Mouse (Mus musculus) MEL (cell line): ENCODE data around the gene Rnf34.

Source experiments
- BHLHE40 ChIP-seq: IDR thresholded peaks from 2 replicates; pipeline ENCODE4 v1.6.1; 2012; ENCODE audit warnings: low read depth, mild to moderate bottlenecking, inconsistent platforms, low read length, improper control_type of control experiment, borderline replicate concordance
- CTCF ChIP-seq, 3 experiments: IDR thresholded peaks in 2 of 3; conservative IDR thresholded peaks in 1 of 3; 2 replicates each; pipeline ENCODE4 v1.5.1; 2011 to 2012; ENCODE audit warnings: low read length in 3 of 3, low read depth in 2 of 3, mild to moderate bottlenecking in 2 of 3, improper control_type of control experiment in 1 of 3, inconsistent platforms in 1 of 3, mixed read lengths in 1 of 3, moderate library complexity in 1 of 3; ENCODE audit not compliant: control insufficient read depth in 1 of 3, insufficient read depth in 1 of 3, poor library complexity in 1 of 3, severe bottlenecking in 1 of 3
- EP300 ChIP-seq, 2 experiments: IDR thresholded peaks; 2 replicates each; pipeline ENCODE4 v1.6.1; 2011; ENCODE audit warnings: improper control_type of control experiment in 2 of 2, low read length in 2 of 2, low read depth in 1 of 2, mild to moderate bottlenecking in 1 of 2
- GATA1 ChIP-seq: IDR thresholded peaks from 2 replicates; pipeline ENCODE4 v1.6.1; 2011; ENCODE audit warnings: low read depth, low read length, improper control_type of control experiment
- MXI1 ChIP-seq: IDR thresholded peaks from 2 replicates; pipeline ENCODE4 v1.6.1; 2011; ENCODE audit warnings: mild to moderate bottlenecking, low read depth, low read length, improper control_type of control experiment
- MYC ChIP-seq: IDR thresholded peaks from 2 replicates; pipeline ENCODE4 v1.6.1; 2011; ENCODE audit warnings: low read depth, mild to moderate bottlenecking, low read length, improper control_type of control experiment, moderate library complexity
- POLR2A ChIP-seq, 2 experiments: IDR thresholded peaks; 2 replicates each; pipeline ENCODE4 v1.6.1; 2011 to 2012; ENCODE audit warnings: low read length in 2 of 2, mild to moderate bottlenecking in 2 of 2, control low read depth in 1 of 2, improper control_type of control experiment in 1 of 2, low read depth in 1 of 2, moderate library complexity in 1 of 2; ENCODE audit not compliant: control insufficient read depth in 1 of 2, insufficient read depth in 1 of 2, poor library complexity in 1 of 2
- RAD21 ChIP-seq: IDR thresholded peaks from 2 replicates; pipeline ENCODE4 v1.6.1; 2011; ENCODE audit warnings: mild to moderate bottlenecking, low read depth, low read length, improper control_type of control experiment
- TAL1 ChIP-seq: IDR thresholded peaks from 2 replicates; pipeline ENCODE4 v1.6.1; 2012; ENCODE audit warnings: mild to moderate bottlenecking, inconsistent platforms, low read length, moderate library complexity, mixed read lengths
- TBP ChIP-seq: IDR thresholded peaks from 2 replicates; pipeline ENCODE4 v1.8.0; 2011; ENCODE audit warnings: low read depth, low read length, improper control_type of control experiment
- TCF12 ChIP-seq: IDR thresholded peaks from 2 replicates; pipeline ENCODE4 v1.6.1; 2014; ENCODE audit warnings: low read depth, mild to moderate bottlenecking, inconsistent platforms, low read length, improper control_type of control experiment, moderate library complexity
- UBTF ChIP-seq: IDR thresholded peaks from 2 replicates; pipeline ENCODE4 v1.6.1; 2012; ENCODE audit warnings: low read depth, mild to moderate bottlenecking, inconsistent platforms, low read length, improper control_type of control experiment, moderate library complexity, borderline replicate concordance; ENCODE audit not compliant: insufficient read depth
- USF2 ChIP-seq, 2 experiments: IDR thresholded peaks; 2 replicates each; pipeline ENCODE4 v1.6.1; 2011 to 2012; ENCODE audit warnings: improper control_type of control experiment in 2 of 2, low read length in 2 of 2, borderline replicate concordance in 1 of 2, inconsistent platforms in 1 of 2, low read depth in 1 of 2, mild to moderate bottlenecking in 1 of 2; ENCODE audit not compliant: insufficient read depth in 1 of 2

DNA sequence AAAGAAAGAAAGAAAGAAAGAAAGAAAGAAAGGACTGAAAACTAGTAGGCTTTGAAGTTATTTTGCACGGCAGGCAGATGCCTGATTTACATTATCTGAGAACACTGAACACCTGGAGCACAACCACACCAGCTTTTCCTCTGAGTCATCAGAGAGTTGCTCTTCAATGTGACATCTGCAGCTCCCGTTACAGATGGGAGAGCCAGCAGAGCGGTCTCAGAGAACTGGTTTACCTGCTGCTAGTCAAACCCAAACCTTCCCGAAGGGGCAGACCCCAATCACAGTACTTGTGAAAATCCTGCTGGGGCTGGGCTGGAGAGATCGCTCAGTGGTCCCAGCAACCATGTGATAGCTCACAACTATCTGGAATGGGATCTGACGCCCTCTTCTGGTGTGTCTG, 25.4 kb upstream of the Rnf34 start:
- 0 out of 6 replicates have a peak, but pooled peaks of 1 of the 3 experiments have one; percentile 3 for TF ChIP-seq CTCF (IDR thresholded peaks at IDR 0.05 in 2 of 3, conservative IDR thresholded peaks at IDR 0.05 in 1 of 3; ENCODE audit: control insufficient read depth in 1 of 3, insufficient read depth in 1 of 3, low read depth in 2 of 3, low read length in 3 of 3, poor library complexity in 1 of 3, severe bottlenecking in 1 of 3)
- TF ChIP-seq BHLHE40 = no peak
- no peak for TF ChIP-seq USF2 (IDR thresholded peaks at IDR 0.05; ENCODE audit: borderline replicate concordance in 1 of 2, insufficient read depth in 1 of 2, low read depth in 1 of 2, low read length in 2 of 2)
- no peak for TF ChIP-seq POLR2A (IDR thresholded peaks at IDR 0.05; ENCODE audit: control insufficient read depth in 1 of 2, insufficient read depth in 1 of 2, low read depth in 1 of 2, low read length in 2 of 2, poor library complexity in 1 of 2)
- no peak for TF ChIP-seq TCF12
- no peak for TF ChIP-seq EP300 (IDR thresholded peaks at IDR 0.05; ENCODE audit: low read depth in 1 of 2, low read length in 2 of 2)
- no peak for TF ChIP-seq RAD21
- TF ChIP-seq TBP = no peak
- TF ChIP-seq TAL1 = no peak
- no peak for TF ChIP-seq MYC
- no peak for TF ChIP-seq GATA1
- no peak for TF ChIP-seq UBTF
- no peak for TF ChIP-seq MXI1
